Mouse (Mus musculus): Measurements from ENCODE around the gene Ctdsp1. TPM values are rescaled to one million over a fixed set of nuclear protein-coding genes. Genes with fewer than 3 reads are reported as not detected.

Ctdsp1 gene
- polyA plus RNA-seq, 1 experiment from 2014 or later: 64.6 TPM

DNA sequence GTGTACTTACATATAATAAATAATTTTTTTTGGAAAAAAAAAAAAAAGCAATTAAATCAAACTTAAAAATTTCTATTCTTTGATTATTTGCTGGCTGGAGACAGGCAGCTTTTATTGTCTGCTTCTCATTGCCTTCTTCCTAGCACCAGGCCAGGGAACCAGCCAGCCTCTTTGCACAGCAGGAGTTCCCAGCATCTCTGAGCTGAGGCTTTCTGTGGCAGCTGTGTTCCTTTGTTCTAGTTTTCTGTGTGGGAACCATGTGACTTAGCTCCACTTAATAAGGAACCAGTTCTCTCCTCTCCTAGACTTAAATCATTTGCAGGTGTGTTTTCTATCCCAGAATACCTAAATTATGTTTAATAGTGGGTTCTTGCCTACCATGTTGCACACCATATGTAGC, 33.8 kb upstream of the Ctdsp1 start:
- Histone ChIP-seq H3K4me3 (ENCODE audit: low read length) (no peak overlapping the region), H3K27ac (ENCODE audit: low read length) (no peak overlapping the region), H3K27me3 (ENCODE audit: control insufficient read depth, insufficient read depth, low read length) (no peaks in the 10 kb centered on the region), H3K9ac (ENCODE audit: low read length) (no peak overlapping the region), H3K4me1 (ENCODE audit: control insufficient read depth, insufficient read depth, low read length) (no peaks in the 10 kb centered on the region), H3K9me3 (replicated peaks; ENCODE audit: control insufficient read depth, low read length) (no peaks in the 10 kb centered on the region; the same call in 1 of the 2 replicates), H3K36me3 (ENCODE audit: control insufficient read depth, insufficient read depth) (peaks cover 8% of the 10 kb centered on the region), H3K4me2 (ENCODE audit: low read depth, low read length) (no peak overlapping the region)
- no peak for ATAC-seq (replicated peaks; ENCODE audit: extremely low read depth, insufficient read depth, low FRiP score)

DNA sequence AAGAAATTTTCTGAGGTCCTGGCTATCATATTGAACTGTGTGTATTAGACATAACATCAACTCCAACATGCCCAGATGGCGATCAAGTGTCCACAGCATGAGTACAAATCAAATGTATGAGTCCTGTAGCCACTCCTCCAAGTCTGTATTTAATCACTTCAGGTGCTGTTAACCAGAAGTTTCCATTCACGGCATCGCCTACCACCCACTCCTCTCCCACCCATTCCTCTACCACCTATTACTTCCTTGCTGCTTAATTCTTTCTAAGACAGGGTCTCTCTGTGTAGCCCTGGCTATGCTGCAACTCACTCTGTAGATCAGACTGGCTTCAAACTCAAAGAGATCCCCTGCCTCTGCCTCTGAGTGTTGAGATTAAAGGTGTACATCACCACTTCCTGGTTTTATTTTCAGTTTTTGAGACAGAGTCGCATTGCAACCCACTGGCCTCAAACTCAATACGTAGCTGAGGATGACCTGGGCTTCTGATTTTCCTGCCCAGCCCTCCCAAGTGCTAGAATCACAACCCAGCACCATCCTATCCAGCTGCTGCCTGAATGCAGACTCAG, 31.3 kb upstream of the Ctdsp1 start:
- 77% methylated on average over 5 of the region's 5 CpGs for WGBS
- Histone ChIP-seq H3K9ac (ENCODE audit: low read length) (no peak overlapping the region), H3K36me3 (ENCODE audit: control insufficient read depth, insufficient read depth) (no peaks in the 10 kb centered on the region), H3K9me3 (replicated peaks; ENCODE audit: control insufficient read depth, low read length) (no peaks in the 10 kb centered on the region; the same call in 1 of the 2 replicates), H3K4me3 (ENCODE audit: low read length) (no peak overlapping the region), H3K27me3 (ENCODE audit: control insufficient read depth, insufficient read depth, low read length) (no peaks in the 10 kb centered on the region), H3K4me1 (ENCODE audit: control insufficient read depth, insufficient read depth, low read length) (no peaks in the 10 kb centered on the region), H3K27ac (ENCODE audit: low read length) (no peak overlapping the region), H3K4me2 (ENCODE audit: low read depth, low read length) (no peak overlapping the region)
- ATAC-seq (replicated peaks; ENCODE audit: extremely low read depth, insufficient read depth, low FRiP score): no peak

DNA sequence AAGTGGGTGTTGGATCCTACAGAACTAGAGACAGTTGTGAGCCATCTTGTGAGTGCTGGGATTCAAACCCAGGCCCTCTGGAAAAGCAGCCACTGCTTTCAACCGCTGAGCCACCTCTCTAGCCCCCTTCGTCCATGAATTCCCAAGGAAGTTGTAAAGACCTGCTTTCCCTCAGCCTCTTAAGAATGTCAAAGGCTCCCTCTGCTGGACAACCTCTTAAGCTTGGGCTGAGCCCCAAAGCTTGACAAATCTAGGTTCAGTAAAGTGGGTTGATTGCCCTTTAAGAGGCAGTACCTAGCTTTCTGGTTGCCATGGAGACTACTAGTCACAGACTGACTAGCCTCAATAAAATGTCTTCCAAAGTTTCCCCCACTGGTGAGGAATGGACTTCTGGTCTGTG, 29.5 kb upstream of the Ctdsp1 start, which contains the start of gene Catip:
TSS of gene Catip (plus strand) at position 297 of the 400 bp plus-strand sequence.
- no peak within 1 kb of the TSS for H3K4me3 ChIP-seq (ENCODE audit: low read length)
- no peak within 1 kb of the TSS for H3K9ac ChIP-seq (ENCODE audit: low read length)
- ATAC-seq (replicated peaks; ENCODE audit: extremely low read depth, insufficient read depth, low FRiP score): peak; percentile 64; the same call in 1 of the 2 replicates
- H3K27ac ChIP-seq (ENCODE audit: low read length): no peak within 1 kb of the TSS
- H3K36me3 ChIP-seq (ENCODE audit: control insufficient read depth, insufficient read depth): no peaks in the 10 kb centered on the region
- H3K9me3 ChIP-seq (replicated peaks; ENCODE audit: control insufficient read depth, low read length): no peaks in the 10 kb centered on the region; the same call in 1 of the 2 replicates
- no peaks in the 10 kb centered on the region for H3K4me1 ChIP-seq (ENCODE audit: control insufficient read depth, insufficient read depth, low read length)
- no peak within 1 kb of the TSS for H3K4me2 ChIP-seq (ENCODE audit: low read depth, low read length)
- WGBS: 2% methylated on average over 2 of the region's 2 CpGs
- no peaks in the 10 kb centered on the region for H3K27me3 ChIP-seq (ENCODE audit: control insufficient read depth, insufficient read depth, low read length)

DNA sequence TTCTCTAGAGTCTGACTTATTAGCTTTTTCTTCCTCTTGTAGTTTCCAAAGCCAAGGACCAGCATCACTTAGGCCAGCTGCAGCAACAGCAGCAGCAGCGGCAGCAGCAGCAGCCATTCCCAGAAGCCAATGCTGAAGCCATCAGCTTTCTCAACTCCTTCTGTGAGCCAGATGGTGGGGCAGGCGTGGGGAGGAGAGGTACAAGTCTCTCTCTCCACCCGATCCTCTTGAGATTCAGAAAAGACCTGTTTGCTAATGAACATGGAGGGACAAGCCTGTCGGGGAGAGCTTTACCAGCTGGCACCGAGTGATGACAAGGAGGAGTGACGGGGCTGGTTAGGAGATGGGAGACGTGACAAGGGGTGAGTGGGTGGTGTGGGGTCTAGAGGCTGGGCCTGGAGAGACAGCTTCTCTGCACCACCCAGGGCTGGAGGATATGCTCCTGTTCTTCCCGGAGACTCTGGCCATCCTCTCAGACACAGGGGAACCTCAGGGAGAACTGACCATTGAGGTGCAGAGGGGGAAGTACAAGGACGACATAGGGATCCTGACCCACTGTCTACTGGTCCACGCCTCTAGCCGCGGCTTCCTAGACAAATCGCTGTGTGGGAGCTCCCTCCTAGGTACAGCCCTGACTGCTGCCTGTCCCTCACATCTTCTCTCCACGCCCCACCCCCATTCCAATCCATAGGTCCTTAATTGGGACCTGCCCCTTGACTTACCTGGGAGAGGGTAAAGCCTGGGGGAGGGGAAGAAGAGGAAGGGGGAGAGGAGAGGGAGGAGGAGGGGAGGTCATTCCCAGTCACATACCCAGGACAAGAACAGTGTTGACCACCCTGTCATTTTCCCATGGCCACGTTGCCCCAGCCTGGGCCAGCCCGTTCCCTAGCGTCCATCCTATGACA, 28.7 kb upstream of the Ctdsp1 start:
- WGBS: 49% methylated on average over 17 of the region's 17 CpGs
- ATAC-seq (replicated peaks; ENCODE audit: extremely low read depth, insufficient read depth, low FRiP score): no peak
- H3K9ac ChIP-seq (ENCODE audit: low read length): no peak overlapping the region
- no peaks in the 10 kb centered on the region for H3K36me3 ChIP-seq (ENCODE audit: control insufficient read depth, insufficient read depth)
- H3K9me3 ChIP-seq (replicated peaks; ENCODE audit: control insufficient read depth, low read length): no peaks in the 10 kb centered on the region; the same call in 1 of the 2 replicates
- H3K4me2 ChIP-seq (ENCODE audit: low read depth, low read length): no peak overlapping the region
- H3K4me3 ChIP-seq (ENCODE audit: low read length): no peak overlapping the region
- 0 out of 2 replicates have a peak, but pooled peaks cover 1% of the 10 kb centered on the region for H3K27me3 ChIP-seq (ENCODE audit: control insufficient read depth, insufficient read depth, low read length)
- H3K4me1 ChIP-seq (ENCODE audit: control insufficient read depth, insufficient read depth, low read length): no peaks in the 10 kb centered on the region
- no peak overlapping the region for H3K27ac ChIP-seq (ENCODE audit: low read length)

DNA sequence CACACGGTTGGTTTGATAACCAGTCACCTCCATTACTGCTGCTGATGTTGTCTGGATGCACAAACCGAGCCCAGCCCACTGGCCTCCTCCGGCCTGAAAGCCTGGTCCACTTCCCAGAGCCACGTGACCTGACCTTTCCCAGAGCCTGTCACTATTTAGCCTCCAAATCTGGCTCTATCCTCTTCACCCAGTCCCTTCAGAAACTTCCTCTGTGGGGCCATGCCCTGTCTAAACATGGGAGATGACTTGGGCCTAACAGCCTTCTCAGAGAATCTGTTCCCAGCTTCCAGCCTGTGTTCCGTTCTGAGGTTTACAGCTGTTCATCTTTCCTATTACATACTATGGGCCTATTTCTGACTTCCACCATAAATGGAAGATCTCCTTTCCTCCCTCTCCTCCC, 27.9 kb upstream of the Ctdsp1 start:
- Histone ChIP-seq H3K36me3 (ENCODE audit: control insufficient read depth, insufficient read depth) (no peaks in the 10 kb centered on the region), H3K27me3 (ENCODE audit: control insufficient read depth, insufficient read depth, low read length) (0 out of 2 replicates have a peak, but pooled peaks cover 3% of the 10 kb centered on the region), H3K27ac (ENCODE audit: low read length) (no peak overlapping the region), H3K4me2 (ENCODE audit: low read depth, low read length) (no peak overlapping the region), H3K9ac (ENCODE audit: low read length) (no peak overlapping the region), H3K4me3 (ENCODE audit: low read length) (no peak overlapping the region), H3K9me3 (replicated peaks; ENCODE audit: control insufficient read depth, low read length) (no peaks in the 10 kb centered on the region), H3K4me1 (ENCODE audit: control insufficient read depth, insufficient read depth, low read length) (peaks cover 4% of the 10 kb centered on the region; the same call in 1 of the 2 replicates)
- ATAC-seq (replicated peaks; ENCODE audit: extremely low read depth, insufficient read depth, low FRiP score): no peak
- 69% methylated on average over 5 of the region's 5 CpGs for WGBS

DNA sequence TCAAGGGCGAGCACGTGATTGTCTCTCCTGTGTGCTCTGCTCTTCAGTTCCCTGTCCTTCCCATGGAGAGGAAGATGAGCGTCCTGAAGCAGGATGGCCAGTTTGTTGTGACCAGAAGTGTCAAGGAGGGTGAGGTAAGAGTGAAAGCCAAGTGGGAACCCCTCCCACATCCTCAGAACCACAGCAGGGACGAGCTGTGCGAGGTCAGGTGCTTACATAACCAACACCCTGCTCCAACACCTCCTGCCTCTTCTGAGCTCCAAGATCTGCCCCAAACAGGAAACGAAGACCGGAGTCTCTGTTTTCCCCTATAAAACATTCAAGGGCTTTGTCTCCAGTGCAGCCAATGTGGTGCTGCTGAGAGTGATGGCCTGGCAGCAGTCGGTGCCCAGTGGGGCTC, 27.0 kb upstream of the Ctdsp1 start:
- Histone ChIP-seq H3K4me3 (ENCODE audit: low read length) (no peak overlapping the region), H3K4me2 (ENCODE audit: low read depth, low read length) (no peak overlapping the region), H3K4me1 (ENCODE audit: control insufficient read depth, insufficient read depth, low read length) (peaks cover 4% of the 10 kb centered on the region; the same call in 1 of the 2 replicates), H3K27me3 (ENCODE audit: control insufficient read depth, insufficient read depth, low read length) (0 out of 2 replicates have a peak, but pooled peaks cover 3% of the 10 kb centered on the region), H3K9ac (ENCODE audit: low read length) (no peak overlapping the region), H3K27ac (ENCODE audit: low read length) (no peak overlapping the region), H3K9me3 (replicated peaks; ENCODE audit: control insufficient read depth, low read length) (no peaks in the 10 kb centered on the region), H3K36me3 (ENCODE audit: control insufficient read depth, insufficient read depth) (no peaks in the 10 kb centered on the region)
- 64% methylated on average over 8 of the region's 8 CpGs for WGBS
- no peak for ATAC-seq (replicated peaks; ENCODE audit: extremely low read depth, insufficient read depth, low FRiP score)

DNA sequence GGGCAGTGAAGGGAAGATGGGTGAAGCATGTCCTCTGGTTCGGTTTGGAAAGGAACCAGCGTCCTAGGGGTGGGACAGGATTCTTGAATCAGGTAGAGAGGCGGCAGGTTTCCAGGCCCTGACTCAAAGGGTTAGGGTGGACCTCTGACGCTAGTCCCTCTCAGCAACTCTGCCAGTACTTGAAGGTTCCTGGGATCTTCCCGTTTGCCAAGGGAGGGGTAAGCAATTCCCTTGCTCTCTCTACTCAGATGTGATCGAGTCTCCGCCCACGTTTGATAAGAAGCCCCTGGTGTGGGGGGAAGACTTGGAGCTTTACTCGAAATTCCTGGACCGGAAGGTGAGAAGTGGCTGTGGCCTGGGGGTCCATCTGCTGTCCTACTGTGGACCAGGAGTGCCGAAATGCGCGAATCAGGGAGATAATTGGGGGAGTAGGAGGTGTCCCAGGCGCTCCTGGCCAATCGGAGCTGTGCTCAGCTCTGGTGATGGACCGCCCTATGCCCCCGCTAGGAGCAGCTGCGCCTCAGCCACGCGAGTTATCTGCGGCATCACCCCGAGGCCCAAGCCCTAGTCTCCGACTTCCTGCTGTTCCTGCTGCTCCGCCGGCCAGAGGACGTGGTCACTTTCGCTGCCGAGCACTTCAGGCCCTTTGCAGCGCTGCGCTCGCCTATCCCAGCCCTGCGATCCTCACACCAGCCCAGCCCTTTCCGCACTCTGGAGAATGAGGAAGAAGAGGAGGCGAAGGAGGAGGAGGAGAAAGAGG, 23.2 kb upstream of the Ctdsp1 start:
- WGBS: 6% methylated on average over 34 of the region's 34 CpGs
- H3K27me3 ChIP-seq (ENCODE audit: control insufficient read depth, insufficient read depth, low read length): 0 out of 2 replicates have a peak, but pooled peaks cover 3% of the 10 kb centered on the region

DNA sequence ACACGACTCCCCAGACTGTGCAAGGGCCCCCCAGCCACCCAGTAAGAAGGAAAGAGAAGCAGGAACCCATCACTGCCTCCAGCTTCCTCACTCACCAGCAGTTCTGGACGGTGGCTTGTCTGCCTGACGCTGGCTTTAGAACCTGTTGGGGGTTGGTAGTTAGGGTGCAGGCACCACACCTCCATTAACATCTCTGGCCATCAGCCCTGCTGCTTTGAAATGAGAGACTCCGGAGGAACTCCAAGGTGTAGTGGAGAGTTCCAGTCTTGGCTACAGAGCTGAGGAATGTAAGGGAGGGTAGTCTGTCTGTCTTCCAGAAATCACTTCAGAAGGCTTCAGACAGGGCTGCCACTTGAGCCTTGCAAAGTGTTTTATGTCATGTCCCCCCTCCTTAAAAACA, 21.3 kb upstream of the Ctdsp1 start:
- Histone ChIP-seq H3K4me3 (ENCODE audit: low read length) (no peak overlapping the region), H3K9ac (ENCODE audit: low read length) (no peak overlapping the region), H3K4me1 (ENCODE audit: control insufficient read depth, insufficient read depth, low read length) (peaks cover 10% of the 10 kb centered on the region), H3K36me3 (ENCODE audit: control insufficient read depth, insufficient read depth) (no peaks in the 10 kb centered on the region), H3K4me2 (ENCODE audit: low read depth, low read length) (no peak overlapping the region), H3K27me3 (ENCODE audit: control insufficient read depth, insufficient read depth, low read length) (0 out of 2 replicates have a peak, but pooled peaks cover 3% of the 10 kb centered on the region), H3K9me3 (replicated peaks; ENCODE audit: control insufficient read depth, low read length) (no peaks in the 10 kb centered on the region), H3K27ac (ENCODE audit: low read length) (no peak overlapping the region)
- ATAC-seq (replicated peaks; ENCODE audit: extremely low read depth, insufficient read depth, low FRiP score): no peak
- WGBS: 38% methylated on average over 4 of the region's 4 CpGs

More for the DNA sequence above, 23.2 kb upstream of the Ctdsp1 start:
- Histone ChIP-seq H3K36me3 (ENCODE audit: control insufficient read depth, insufficient read depth) (no peaks in the 10 kb centered on the region), H3K27ac (ENCODE audit: low read length) (0 out of 2 replicates have a peak overlapping the region, but pooled peaks have one; percentile 26), H3K9me3 (replicated peaks; ENCODE audit: control insufficient read depth, low read length) (no peaks in the 10 kb centered on the region), H3K4me3 (ENCODE audit: low read length) (peak overlapping the region; percentile 46), H3K4me1 (ENCODE audit: control insufficient read depth, insufficient read depth, low read length) (peaks cover 4% of the 10 kb centered on the region; the same call in 1 of the 2 replicates), H3K4me2 (ENCODE audit: low read depth, low read length) (peak overlapping the region; percentile 75), H3K9ac (ENCODE audit: low read length) (peak overlapping the region; percentile 63)
- ATAC-seq (replicated peaks; ENCODE audit: extremely low read depth, insufficient read depth, low FRiP score): peak; percentile 71

Data from heart, embryonic 16.5 days (tissue).